25 mouse cellular contexts compared by ENCODE assay signal in the genomic region with DNA sequence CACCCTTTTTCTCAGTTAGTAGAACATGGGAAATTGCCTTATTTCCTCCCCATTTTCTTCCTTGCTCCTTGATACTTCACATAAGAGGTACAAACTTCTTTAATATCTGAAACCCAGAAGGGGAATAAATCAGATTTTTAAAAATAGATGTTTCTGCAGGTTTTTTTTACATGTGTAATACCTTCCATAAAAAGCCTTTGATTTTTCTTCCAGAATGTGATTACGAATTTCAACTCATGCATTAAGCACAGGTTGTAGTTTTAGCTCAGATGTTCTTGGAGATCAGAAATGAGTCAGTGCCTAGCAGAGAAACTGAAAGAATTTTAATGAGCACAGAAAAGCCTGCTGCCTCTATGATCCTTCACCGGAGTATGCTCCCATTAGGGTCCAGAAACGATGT. TPM values are rescaled to one million over a fixed set of nuclear protein-coding genes. Genes with fewer than 3 reads are reported as not detected.
"Had no signal": no experiment of that assay in that cellular context is flagged by ENCODE, and none has a peak within 500 bp of the region (broad histone marks: within the 10 kb centered on the region; RNA-seq: fewer than 3 reads in every experiment).

A gene (minus strand): TSS at position 101 of the 400 bp plus-strand sequence.

- H3K4me2 ChIP-seq: neural tube, embryonic 12.5 days; neural tube, embryonic 13.5 days; neural tube, embryonic 15.5 days; stomach, embryonic 15.5 days had no signal

- H3K4me1 ChIP-seq: neural tube, embryonic 12.5 days; neural tube, embryonic 13.5 days; neural tube, embryonic 15.5 days; stomach, embryonic 15.5 days had no signal

- H3K27me3 ChIP-seq: neural tube, embryonic 12.5 days; neural tube, embryonic 13.5 days; neural tube, embryonic 15.5 days; stomach, embryonic 15.5 days had no signal

- H3K36me3 ChIP-seq: neural tube, embryonic 12.5 days; neural tube, embryonic 13.5 days; neural tube, embryonic 15.5 days; stomach, embryonic 15.5 days had no signal

- DNase-seq: retina, postnatal 1 day; right cerebral cortex, adult 18-20 months; right cerebral cortex, postnatal 14 days; right cerebral cortex, postnatal 25 days; right cerebral cortex, postnatal 4 days; spleen, adult 18-20 months; thymus, adult 18-20 months; thymus, adult 2 months; thymus, postnatal 14 days; thymus, postnatal 25 days; thymus, postnatal 36 days; thymus, postnatal 4 days had no signal

- H3K9me3 ChIP-seq: stomach, embryonic 15.5 days had no signal

- H3K4me3 ChIP-seq: neural tube, embryonic 12.5 days; neural tube, embryonic 13.5 days; neural tube, embryonic 15.5 days; stomach, embryonic 15.5 days had no signal

- H3K27ac ChIP-seq: neural tube, embryonic 12.5 days; neural tube, embryonic 13.5 days; neural tube, embryonic 15.5 days; stomach, embryonic 15.5 days; stomach, postnatal 0 days had no signal

- H3K9ac ChIP-seq: neural tube, embryonic 12.5 days; neural tube, embryonic 13.5 days; neural tube, embryonic 15.5 days; stomach, embryonic 15.5 days had no signal

RNA-seq across cellular contexts. Expression of the gene that starts here (rescaled TPM):
- polyA plus RNA-seq: neural tube, embryonic 12.5 days; neural tube, embryonic 13.5 days; neural tube, embryonic 14.5 days; neural tube, embryonic 15.5 days; small intestine, adult 2 months; spleen, adult 2 months; stomach, embryonic 14.5 days; stomach, embryonic 15.5 days; stomach, embryonic 16.5 days; stomach, postnatal 0 days; testis, adult 2 months; thymus, adult 2 months; thymus, postnatal 0 days; urinary bladder, adult 2 months had no signal
